Mouse (Mus musculus) neural tube, embryonic 14.5 days (tissue): ENCODE measurements at regions not wholly inside any gene's neighbourhood (a gene's known extent, or its start where the extent isn't known, plus 50 kb on each side); places are given as distances from the start of the nearest gene placed in this dataset.

ENCODE experiments used
- ATAC-seq: fragments of 200-750 bp; cut with Nextera tagmentation; 2 replicates; pipeline ENCODE4 v1.8.0; 2017; ENCODE audit warnings: low read depth, mild to moderate bottlenecking, moderate TSS enrichment, moderate library complexity
- H3K27ac ChIP-seq: fragments of 300-500 bp; sonication (generic); 2 replicates; pipeline ENCODE4 v1.5.1; 2014; ENCODE audit warnings: low read depth, mild to moderate bottlenecking, control low read depth, low read length, moderate library complexity, mixed read lengths
- H3K27me3 ChIP-seq: fragments of 300-500 bp; sonication (generic); 2 replicates; pipeline ENCODE4 v1.6.1; 2014; ENCODE audit warnings: low read length; ENCODE audit not compliant: control insufficient read depth, insufficient read depth
- H3K36me3 ChIP-seq: fragments of 300-500 bp; sonication (generic); 2 replicates; pipeline ENCODE4 v1.6.1; 2014; ENCODE audit warnings: low read length, mixed read lengths; ENCODE audit not compliant: control insufficient read depth, insufficient read depth
- H3K4me1 ChIP-seq: fragments of 300-500 bp; sonication (generic); 2 replicates; pipeline ENCODE4 v1.6.1; 2014; ENCODE audit warnings: low read length; ENCODE audit not compliant: control insufficient read depth, insufficient read depth
- H3K4me2 ChIP-seq: fragments of 300-500 bp; sonication (generic); 2 replicates; pipeline ENCODE4 v1.6.1; 2014; ENCODE audit warnings: mild to moderate bottlenecking, low read depth, low read length, control low read depth
- H3K4me3 ChIP-seq: fragments of 300-500 bp; sonication (generic); 2 replicates; pipeline ENCODE4 v1.5.1; 2014; ENCODE audit warnings: low read depth, low read length, control low read depth, mixed read lengths
- H3K9ac ChIP-seq: fragments of 300-500 bp; sonication (generic); replicated peaks from 2 replicates; pipeline ENCODE4 v1.6.1; 2014; ENCODE audit warnings: low read depth, mild to moderate bottlenecking, control low read depth, low read length, mixed read lengths
- H3K9me3 ChIP-seq: fragments of 300-500 bp; sonication (generic); 2 replicates; pipeline ENCODE4 v1.6.1; 2016; ENCODE audit warnings: low read length; ENCODE audit not compliant: control insufficient read depth
- WGBS: fragments of 180-500 bp; shearing (Covaris S2); extraction: QIAGEN DNeasy Blood & Tissue Kit; methylation state at CpG from one replicate; pipeline ENCODE4 v1.1.7; 2014; 5-methylcytosine and 5-hydroxymethylcytosine counted together

DNA sequence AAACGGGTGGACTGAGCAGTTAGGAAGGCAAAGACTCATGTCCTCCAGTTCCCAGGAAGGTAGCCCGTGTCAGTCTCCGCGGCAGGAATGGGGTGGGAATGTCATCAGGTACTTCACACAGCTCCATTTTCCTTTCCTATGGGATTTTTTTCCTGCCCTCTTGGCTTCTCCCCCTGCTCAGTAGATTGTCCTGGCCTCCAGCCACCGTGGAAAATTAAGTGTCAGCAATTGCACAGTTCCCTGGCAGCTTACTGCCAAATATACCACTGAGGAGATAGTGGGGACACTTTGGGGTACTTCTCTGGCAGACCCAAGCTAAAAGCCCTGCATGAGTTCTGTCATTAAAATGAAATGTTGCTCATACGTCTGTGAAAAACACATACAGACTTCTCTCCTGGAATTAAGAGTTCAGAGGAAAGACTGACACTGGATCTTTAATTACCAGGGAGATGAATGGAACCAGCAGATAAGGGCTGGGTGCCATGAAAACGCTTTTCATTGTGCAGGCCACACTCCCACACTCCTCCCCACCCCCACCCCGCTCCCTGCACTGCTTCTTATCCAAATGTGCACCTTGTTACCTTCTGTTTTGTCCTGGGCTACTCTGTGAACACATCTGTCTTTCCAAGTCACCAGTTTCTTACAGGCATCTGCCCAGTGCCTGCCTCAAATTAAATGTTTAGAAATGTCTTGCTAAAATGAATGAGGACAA, 210.1 kb upstream of the Slit2 start:
- H3K27ac ChIP-seq, result no peak overlapping the region

DNA sequence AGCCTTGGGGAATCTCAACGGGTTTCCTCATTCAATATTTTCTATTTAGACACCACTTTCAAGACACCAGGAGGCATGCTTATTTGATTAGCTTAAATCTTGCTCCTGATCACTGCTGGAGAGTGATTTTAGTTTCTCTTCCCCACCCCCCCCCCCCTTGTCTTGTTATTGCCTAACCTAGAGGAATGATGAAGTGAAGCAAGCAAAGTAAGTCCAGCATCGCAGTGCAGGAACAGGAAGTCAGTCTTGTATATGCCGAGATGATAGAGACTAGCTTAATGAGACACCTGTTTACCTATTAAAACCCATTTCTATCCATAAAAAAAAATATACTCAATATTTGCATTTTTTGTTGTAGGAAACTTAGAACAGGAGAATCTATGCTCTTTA, 209.6 kb upstream of the Slit2 start:
- Histone ChIP-seq H3K27me3 (no peaks in the 10 kb centered on the region), H3K9ac (no peak overlapping the region), H3K4me1 (no peaks in the 10 kb centered on the region), H3K4me3 (no peak overlapping the region), H3K4me2 (no peak overlapping the region), H3K27ac (no peak overlapping the region), H3K36me3 (no peaks in the 10 kb centered on the region), H3K9me3 (no peaks in the 10 kb centered on the region)
- no peak for ATAC-seq
- 66% methylated on average over 3 of the region's 3 CpGs for WGBS

More for the DNA sequence above, 210.1 kb upstream of the Slit2 start:
- ATAC-seq, result peak; percentile 49; the same call in 1 of the 2 replicates
- Histone ChIP-seq H3K4me2 (no peak overlapping the region), H3K36me3 (no peaks in the 10 kb centered on the region), H3K27me3 (no peaks in the 10 kb centered on the region), H3K9ac (no peak overlapping the region), H3K9me3 (no peaks in the 10 kb centered on the region), H3K4me1 (no peaks in the 10 kb centered on the region), H3K4me3 (no peak overlapping the region)
- 61% methylated on average over 8 of the region's 8 CpGs for WGBS

GRCm38 (mm10) chr5:47780861-47781260, 202.1 kb upstream of the Slit2 start:
- no peaks in the 10 kb centered on the region for H3K36me3 ChIP-seq
- no peak overlapping the region for H3K4me3 ChIP-seq
- no peak for ATAC-seq
- H3K27ac ChIP-seq, result no peak overlapping the region
- no peaks in the 10 kb centered on the region for H3K27me3 ChIP-seq
- 93% methylated on average over 2 of the region's 2 CpGs for WGBS
- H3K4me2 ChIP-seq, result no peak overlapping the region
- H3K4me1 ChIP-seq, result no peaks in the 10 kb centered on the region
- H3K9ac ChIP-seq, result no peak overlapping the region
- no peaks in the 10 kb centered on the region for H3K9me3 ChIP-seq

GRCm38 (mm10) chr5:47781608-47782007, 201.3 kb upstream of the Slit2 start:
- Histone ChIP-seq H3K4me1 (no peaks in the 10 kb centered on the region), H3K36me3 (no peaks in the 10 kb centered on the region), H3K4me3 (no peak overlapping the region), H3K9me3 (no peaks in the 10 kb centered on the region), H3K9ac (no peak overlapping the region), H3K4me2 (no peak overlapping the region), H3K27ac (no peak overlapping the region), H3K27me3 (no peaks in the 10 kb centered on the region)
- no peak for ATAC-seq
- 84% methylated on average over 5 of the region's 5 CpGs for WGBS

DNA sequence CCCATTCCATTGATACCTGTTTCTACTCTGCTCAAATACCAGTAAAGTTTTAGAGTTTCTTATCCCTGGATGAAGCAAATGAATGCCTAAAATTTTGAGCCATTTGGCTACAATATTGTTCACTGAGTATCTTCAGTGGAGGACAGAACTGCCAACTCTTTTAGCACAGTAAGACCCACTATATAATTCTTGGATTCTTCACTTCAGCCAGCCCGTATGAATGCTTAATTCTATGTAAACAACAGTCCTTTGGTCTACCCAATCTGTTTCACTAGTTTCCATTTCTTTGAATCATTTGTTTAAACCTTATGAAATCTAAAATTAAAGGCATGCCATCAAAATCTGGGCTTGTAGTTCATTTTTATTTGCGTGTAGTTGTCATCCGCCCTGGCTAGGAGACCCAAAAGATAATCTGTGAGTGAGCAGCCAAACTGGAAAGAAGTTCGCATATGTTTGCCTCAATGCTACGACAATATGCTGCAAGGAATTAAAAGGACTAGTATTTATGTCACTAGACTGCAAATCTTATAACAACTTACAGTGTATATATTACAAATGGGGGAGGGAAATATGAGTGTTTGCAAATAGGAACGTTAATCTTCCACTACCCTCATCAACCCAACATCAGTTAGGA, 188.2 kb upstream of the Slit2 start:
- Histone ChIP-seq H3K4me1 (no peaks in the 10 kb centered on the region), H3K27ac (no peak overlapping the region), H3K4me3 (no peak overlapping the region), H3K9ac (no peak overlapping the region), H3K36me3 (no peaks in the 10 kb centered on the region), H3K9me3 (no peaks in the 10 kb centered on the region), H3K4me2 (no peak overlapping the region), H3K27me3 (no peaks in the 10 kb centered on the region)
- 90% methylated on average over 6 of the region's 6 CpGs for WGBS
- no peak for ATAC-seq

DNA sequence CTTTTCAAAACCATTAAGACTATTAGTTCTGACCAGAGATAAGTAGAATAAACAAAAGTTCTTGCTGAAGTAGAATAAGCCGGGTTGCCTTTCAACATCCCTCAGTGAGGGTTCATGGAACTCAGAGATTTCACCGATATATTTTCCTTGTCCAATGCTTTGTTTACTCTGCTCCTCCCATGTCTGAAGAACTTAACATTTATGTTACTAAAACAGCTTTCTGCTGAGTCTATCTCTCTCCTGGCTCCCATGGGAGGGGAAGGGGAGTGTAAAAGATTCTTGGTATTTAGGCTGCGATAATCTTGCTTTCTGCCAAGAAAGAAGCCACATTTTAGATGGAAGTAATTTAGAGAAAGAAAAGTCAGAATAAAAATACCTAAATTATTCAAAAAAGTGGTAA, 187.7 kb upstream of the Slit2 start:
- 93% methylated on average over 3 of the region's 3 CpGs for WGBS

DNA sequence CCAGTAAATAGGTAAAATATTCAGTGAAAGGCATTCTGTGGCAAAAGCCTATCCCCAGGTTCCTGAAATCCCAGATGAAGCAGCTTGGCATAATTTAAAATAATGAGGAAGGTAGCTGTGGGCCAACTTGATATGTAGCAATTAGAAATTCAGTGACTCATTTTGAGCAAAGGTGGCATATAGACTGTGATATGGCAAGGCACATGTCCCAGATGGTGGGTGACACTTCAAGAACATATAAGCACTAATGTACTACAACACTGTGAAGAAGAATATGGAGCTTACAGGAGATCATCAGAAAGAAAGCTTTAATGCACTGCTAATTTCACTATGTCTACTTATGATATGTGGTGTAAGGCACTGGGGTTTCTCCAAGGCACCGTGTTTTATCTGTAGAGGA, 162.0 kb upstream of the Slit2 start:
- WGBS, result 83% methylated on average over 1 of the region's 1 CpGs
- no peak for ATAC-seq
- no peak overlapping the region for H3K9ac ChIP-seq

More for the DNA sequence above, 187.7 kb upstream of the Slit2 start:
- Histone ChIP-seq H3K36me3 (no peaks in the 10 kb centered on the region), H3K4me1 (no peaks in the 10 kb centered on the region), H3K27ac (no peak overlapping the region), H3K4me2 (no peak overlapping the region), H3K27me3 (no peaks in the 10 kb centered on the region), H3K4me3 (no peak overlapping the region), H3K9me3 (no peaks in the 10 kb centered on the region), H3K9ac (no peak overlapping the region)
- no peak for ATAC-seq

DNA sequence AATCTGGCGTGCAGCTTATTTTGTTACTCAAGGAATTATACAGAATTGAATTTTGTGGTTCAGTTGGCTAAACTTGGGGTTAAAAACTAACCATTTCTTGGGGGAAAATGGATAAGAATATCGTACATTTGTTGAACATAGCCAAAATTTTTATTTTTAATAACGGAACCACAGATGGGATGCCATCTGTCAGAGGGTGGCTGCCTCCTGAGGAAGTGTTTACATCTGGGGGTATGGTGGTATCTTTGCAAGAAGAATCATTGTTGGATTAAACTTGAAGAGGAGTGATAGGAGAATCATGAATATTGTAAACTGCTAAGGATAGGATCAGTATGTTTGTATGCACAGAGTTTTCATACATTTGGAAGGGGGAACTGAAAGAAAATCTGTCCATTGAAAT, 144.9 kb upstream of the Slit2 start:
- no peaks in the 10 kb centered on the region for H3K36me3 ChIP-seq

More for the DNA sequence above, 162.0 kb upstream of the Slit2 start:
- H3K4me1 ChIP-seq, result no peaks in the 10 kb centered on the region
- H3K27me3 ChIP-seq, result no peaks in the 10 kb centered on the region
- no peak overlapping the region for H3K4me2 ChIP-seq
- no peak overlapping the region for H3K27ac ChIP-seq
- no peaks in the 10 kb centered on the region for H3K9me3 ChIP-seq
- H3K4me3 ChIP-seq, result no peak overlapping the region
- H3K36me3 ChIP-seq, result no peaks in the 10 kb centered on the region

GRCm38 (mm10) chr5:47869701-47870100, 113.2 kb upstream of the Slit2 start:
- 43% methylated on average over 5 of the region's 5 CpGs for WGBS
- H3K27ac ChIP-seq, result no peak overlapping the region
- no peaks in the 10 kb centered on the region for H3K36me3 ChIP-seq
- no peaks in the 10 kb centered on the region for H3K9me3 ChIP-seq
- H3K9ac ChIP-seq, result no peak overlapping the region
- no peaks in the 10 kb centered on the region for H3K4me1 ChIP-seq
- H3K27me3 ChIP-seq, result no peaks in the 10 kb centered on the region
- H3K4me3 ChIP-seq, result no peak overlapping the region
- no peak for ATAC-seq
- H3K4me2 ChIP-seq, result no peak overlapping the region

More for the DNA sequence above, 144.9 kb upstream of the Slit2 start:
- H3K9ac ChIP-seq, result no peak overlapping the region
- H3K9me3 ChIP-seq, result no peaks in the 10 kb centered on the region
- no peaks in the 10 kb centered on the region for H3K4me1 ChIP-seq
- H3K4me3 ChIP-seq, result no peak overlapping the region
- no peak overlapping the region for H3K27ac ChIP-seq
- no peak overlapping the region for H3K4me2 ChIP-seq
- WGBS, result 94% methylated on average over 3 of the region's 3 CpGs
- no peaks in the 10 kb centered on the region for H3K27me3 ChIP-seq
- no peak for ATAC-seq
